Mouse (Mus musculus) midbrain, embryonic 12.5 days (tissue): ENCODE results near the gene Tmem108. TPM values are rescaled to one million over a fixed set of nuclear protein-coding genes. Genes with fewer than 3 reads are reported as not detected.

ENCODE experiments used
- ATAC-seq: fragments of 200-750 bp; cut with Nextera tagmentation; 2 replicates; pipeline ENCODE4 v1.8.0; 2017; ENCODE audit warnings: low read depth, moderate TSS enrichment, moderate library complexity; ENCODE audit not compliant: low FRiP score
- H3K27ac ChIP-seq: fragments of 300-500 bp; sonication (generic); replicated peaks from 2 replicates; pipeline ENCODE4 v1.5.1; 2016; ENCODE audit warnings: mild to moderate bottlenecking
- H3K27me3 ChIP-seq: fragments of 300-500 bp; sonication (generic); 2 replicates; pipeline ENCODE4 v1.6.1; 2016; ENCODE audit warnings: mild to moderate bottlenecking
- H3K36me3 ChIP-seq: fragments of 300-500 bp; sonication (generic); 2 replicates; pipeline ENCODE4 v1.6.1; 2016
- H3K4me1 ChIP-seq: fragments of 300-500 bp; sonication (generic); 2 replicates; pipeline ENCODE4 v1.6.1; 2016
- H3K4me2 ChIP-seq: fragments of 300-500 bp; sonication (generic); replicated peaks from 2 replicates; pipeline ENCODE4 v1.6.1; 2016; ENCODE audit warnings: mild to moderate bottlenecking, moderate library complexity
- H3K4me3 ChIP-seq: fragments of 300-500 bp; sonication (generic); 2 replicates; pipeline ENCODE4 v1.5.1; 2016; ENCODE audit warnings: mild to moderate bottlenecking
- H3K9ac ChIP-seq: fragments of 300-500 bp; sonication (generic); replicated peaks from 2 replicates; pipeline ENCODE4 v1.6.1; 2016; ENCODE audit warnings: mild to moderate bottlenecking, moderate library complexity
- H3K9me3 ChIP-seq: fragments of 300-500 bp; sonication (generic); 2 replicates; pipeline ENCODE4 v1.6.1; 2016; ENCODE audit warnings: mild to moderate bottlenecking
- WGBS: fragments of 180-500 bp; shearing (Covaris S2); methylation state at CpG from one replicate; pipeline ENCODE4 v1.1.7; 2016; 5-methylcytosine and 5-hydroxymethylcytosine counted together
- polyA plus RNA-seq: library from polyadenylated mRNA; unstranded; fragments of >200 nt; fragmentation: Nextera tagmentation; extraction: Ambion mirVana; gene quantifications from 2 replicates; pipeline ENCODE4 v1.2.1, GENCODE M21; 2016

Tmem108 gene
- polyA plus RNA-seq, 1 experiment from 2014 or later, result 14.0 TPM

DNA sequence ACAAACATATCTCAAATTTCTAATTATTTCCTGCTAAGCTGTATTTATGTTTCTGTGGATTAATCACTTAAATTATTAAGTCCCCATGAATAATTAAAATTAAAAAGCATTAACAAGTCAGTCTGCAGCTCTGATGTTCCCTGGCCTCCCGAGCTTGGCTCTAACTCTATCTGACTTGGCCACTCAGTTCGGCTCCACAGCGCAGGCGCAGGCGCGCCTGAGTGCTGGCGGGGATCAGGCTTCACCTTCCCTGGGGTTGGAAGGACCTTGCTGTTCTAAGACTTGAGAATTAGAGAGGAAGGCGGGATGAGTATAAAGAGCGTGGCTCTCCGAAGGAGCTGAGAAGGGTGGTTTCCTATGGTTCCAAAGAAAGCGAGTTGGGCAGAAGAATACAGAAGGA lies 41.6 kb downstream of the Tmem108 start:
- peaks cover 3% of the 10 kb centered on the region; the same call in 1 of the 2 replicates for H3K4me1 ChIP-seq
- 94% methylated on average over 11 of the region's 11 CpGs for WGBS
- no peak overlapping the region for H3K27ac ChIP-seq
- no peaks in the 10 kb centered on the region for H3K36me3 ChIP-seq
- no peak overlapping the region for H3K9ac ChIP-seq
- ATAC-seq, result no peak
- no peak overlapping the region for H3K4me3 ChIP-seq
- no peaks in the 10 kb centered on the region for H3K27me3 ChIP-seq
- H3K9me3 ChIP-seq, result no peaks in the 10 kb centered on the region
- no peak overlapping the region for H3K4me2 ChIP-seq

DNA sequence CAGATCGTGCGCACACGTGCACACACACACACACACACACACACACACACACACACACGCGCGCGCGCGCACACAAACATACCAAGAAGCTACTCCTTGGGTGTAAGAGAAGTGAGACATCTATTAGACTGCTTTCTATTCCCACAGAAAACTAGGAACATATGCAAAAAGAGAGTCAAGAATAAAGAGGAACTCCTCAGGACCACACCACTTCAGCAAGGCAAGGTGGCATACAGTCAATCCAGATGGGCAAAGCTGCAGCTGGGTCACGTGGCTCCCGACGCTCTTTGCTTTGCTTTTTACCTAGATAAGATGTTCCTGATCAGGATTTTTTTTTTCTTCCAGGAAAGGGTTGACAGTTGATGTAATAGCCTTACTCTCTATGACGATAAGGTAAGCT lies 45.6 kb downstream of the Tmem108 start:
- 93% methylated on average over 13 of the region's 13 CpGs for WGBS
- Histone ChIP-seq H3K4me2 (no peak overlapping the region), H3K27me3 (no peaks in the 10 kb centered on the region), H3K4me3 (no peak overlapping the region), H3K27ac (no peak overlapping the region), H3K4me1 (peaks cover 5% of the 10 kb centered on the region; the same call in 1 of the 2 replicates), H3K36me3 (no peaks in the 10 kb centered on the region), H3K9ac (no peak overlapping the region), H3K9me3 (no peaks in the 10 kb centered on the region)
- ATAC-seq, result no peak

DNA sequence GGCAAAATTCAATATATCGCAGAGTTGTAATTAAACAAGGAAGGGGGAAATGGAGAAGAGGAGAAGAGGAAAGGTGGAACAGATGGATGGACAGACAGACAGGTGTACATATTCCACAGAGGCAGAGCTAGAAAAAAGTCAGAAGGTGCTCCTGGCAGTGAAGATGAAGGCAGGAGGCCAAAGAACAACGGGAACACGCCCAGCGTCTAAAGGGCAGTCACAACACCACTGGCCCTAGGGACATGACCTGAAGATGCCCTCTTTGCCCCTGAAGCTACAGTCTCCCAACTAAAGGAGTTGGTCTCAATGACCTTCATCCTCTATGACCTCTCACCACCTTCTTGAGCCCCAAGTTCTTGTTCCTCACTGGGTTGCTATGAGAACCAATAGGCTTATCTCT lies 46.3 kb downstream of the Tmem108 start:
- H3K36me3 ChIP-seq, result no peaks in the 10 kb centered on the region
- H3K27ac ChIP-seq, result no peak overlapping the region
- no peaks in the 10 kb centered on the region for H3K27me3 ChIP-seq
- H3K9me3 ChIP-seq, result no peaks in the 10 kb centered on the region
- no peak overlapping the region for H3K4me2 ChIP-seq
- 94% methylated on average over 4 of the region's 4 CpGs for WGBS
- peaks cover 5% of the 10 kb centered on the region; the same call in 1 of the 2 replicates for H3K4me1 ChIP-seq
- ATAC-seq, result no peak
- no peak overlapping the region for H3K4me3 ChIP-seq
- H3K9ac ChIP-seq, result no peak overlapping the region

DNA sequence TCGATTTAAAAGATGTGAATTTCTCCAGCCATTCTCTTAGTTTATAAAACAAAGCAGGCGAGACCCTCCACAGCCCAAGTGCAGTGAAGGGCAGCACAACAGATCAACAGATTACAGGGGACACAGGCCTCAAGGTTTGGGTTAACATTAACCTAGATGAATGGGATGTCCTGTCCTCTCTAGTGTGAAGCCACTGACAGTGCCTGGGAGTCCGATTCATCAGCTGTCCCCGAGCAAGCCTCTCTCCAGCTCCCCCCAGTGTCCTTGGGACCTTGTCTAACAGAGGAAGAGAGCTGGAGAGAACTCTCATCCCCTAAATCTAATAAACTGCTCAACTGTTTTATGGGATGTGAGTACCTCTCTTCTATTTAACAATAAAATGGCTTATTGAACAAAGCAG lies 48.4 kb downstream of the Tmem108 start:
- Histone ChIP-seq H3K4me3 (no peak overlapping the region), H3K4me2 (no peak overlapping the region), H3K4me1 (peaks cover 5% of the 10 kb centered on the region; the same call in 1 of the 2 replicates), H3K36me3 (no peaks in the 10 kb centered on the region), H3K9me3 (no peaks in the 10 kb centered on the region), H3K27ac (no peak overlapping the region), H3K27me3 (no peaks in the 10 kb centered on the region), H3K9ac (no peak overlapping the region)
- ATAC-seq, result no peak
- 81% methylated on average over 4 of the region's 4 CpGs for WGBS

DNA sequence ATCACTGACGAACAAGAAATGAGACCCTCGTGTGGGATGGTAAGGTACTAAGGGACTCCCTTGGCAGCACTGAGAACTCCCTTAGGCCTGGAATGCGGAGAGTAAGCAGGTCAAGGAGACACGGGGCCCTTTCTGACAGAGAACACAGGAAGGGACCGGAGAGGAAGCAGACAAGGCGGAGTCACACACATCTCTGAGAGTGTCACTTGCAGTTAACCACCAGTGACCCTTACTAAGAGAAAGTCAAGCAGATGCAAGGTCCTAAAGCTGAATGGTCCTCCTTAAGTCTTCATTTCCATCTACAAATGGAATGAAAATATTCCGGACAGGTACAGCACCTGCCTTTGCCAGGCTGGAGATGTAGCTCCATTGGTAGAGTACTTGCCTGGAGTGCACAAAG lies 48.9 kb downstream of the Tmem108 start:
- Histone ChIP-seq H3K36me3 (no peaks in the 10 kb centered on the region), H3K4me2 (no peak overlapping the region), H3K27me3 (no peaks in the 10 kb centered on the region), H3K9ac (no peak overlapping the region), H3K4me1 (peaks cover 5% of the 10 kb centered on the region; the same call in 1 of the 2 replicates), H3K4me3 (no peak overlapping the region), H3K27ac (no peak overlapping the region), H3K9me3 (no peaks in the 10 kb centered on the region)
- ATAC-seq, result no peak
- WGBS, result 84% methylated on average over 7 of the region's 7 CpGs

DNA sequence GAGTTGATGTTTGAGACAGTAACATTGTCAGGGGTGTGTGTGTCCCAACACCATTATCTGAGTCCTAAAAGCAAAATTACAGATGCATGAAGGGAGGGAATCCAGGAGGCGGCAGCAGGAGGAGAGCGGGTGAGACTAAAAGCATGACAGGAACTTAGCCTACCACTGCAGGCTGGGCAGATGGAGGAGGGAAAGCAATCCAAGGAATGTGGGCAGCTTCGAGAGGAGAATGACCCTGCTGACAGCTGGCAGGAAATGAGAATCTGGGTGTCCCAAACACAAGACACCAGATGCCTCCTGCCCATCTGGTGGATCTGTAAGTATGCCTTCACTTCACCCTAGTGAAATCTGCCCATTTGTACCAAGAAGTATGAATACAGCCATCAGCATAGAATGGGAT lies 51.9 kb downstream of the Tmem108 start:
- no peak for ATAC-seq
- Histone ChIP-seq H3K9me3 (no peaks in the 10 kb centered on the region), H3K36me3 (no peaks in the 10 kb centered on the region), H3K27ac (no peak overlapping the region), H3K27me3 (no peaks in the 10 kb centered on the region), H3K4me1 (peaks cover 5% of the 10 kb centered on the region; the same call in 1 of the 2 replicates), H3K4me3 (no peak overlapping the region), H3K4me2 (no peak overlapping the region), H3K9ac (no peak overlapping the region)
- WGBS, result 59% methylated on average over 3 of the region's 3 CpGs

DNA sequence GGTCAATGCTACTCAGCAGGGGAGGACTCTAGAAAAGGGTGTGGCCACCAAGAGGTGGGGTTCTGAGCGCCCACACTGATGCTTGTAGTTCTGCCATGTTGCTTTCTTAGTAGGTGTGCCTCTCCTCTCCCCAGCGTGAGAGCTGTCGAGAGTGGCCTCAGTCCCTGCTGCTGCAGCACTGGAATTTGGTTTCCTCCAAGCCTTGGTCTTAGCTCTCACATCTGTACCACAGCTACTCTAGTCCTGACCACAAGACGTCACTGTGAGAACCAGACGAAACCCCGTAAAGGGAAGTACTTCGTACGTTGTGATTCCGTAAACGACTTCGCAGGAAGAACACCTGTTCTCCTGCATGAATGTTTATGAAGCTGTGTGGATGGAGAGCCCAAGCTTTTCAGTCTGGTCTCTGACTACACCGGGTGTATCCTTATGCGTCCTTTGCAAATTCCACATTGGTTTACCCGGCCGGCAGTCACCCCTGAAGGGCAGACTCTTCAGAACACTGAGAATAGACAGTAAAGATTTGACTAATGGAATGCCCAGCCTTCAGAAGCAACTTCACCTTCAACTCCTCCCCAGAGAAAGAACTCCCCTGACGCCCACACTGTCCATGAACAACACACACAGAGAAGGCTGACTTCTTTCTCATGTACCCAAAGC lies 53.0 kb downstream of the Tmem108 start:
- ATAC-seq, result no peak
- H3K4me1 ChIP-seq, result peaks cover 5% of the 10 kb centered on the region; the same call in 1 of the 2 replicates
- WGBS, result 83% methylated on average over 16 of the region's 16 CpGs

DNA sequence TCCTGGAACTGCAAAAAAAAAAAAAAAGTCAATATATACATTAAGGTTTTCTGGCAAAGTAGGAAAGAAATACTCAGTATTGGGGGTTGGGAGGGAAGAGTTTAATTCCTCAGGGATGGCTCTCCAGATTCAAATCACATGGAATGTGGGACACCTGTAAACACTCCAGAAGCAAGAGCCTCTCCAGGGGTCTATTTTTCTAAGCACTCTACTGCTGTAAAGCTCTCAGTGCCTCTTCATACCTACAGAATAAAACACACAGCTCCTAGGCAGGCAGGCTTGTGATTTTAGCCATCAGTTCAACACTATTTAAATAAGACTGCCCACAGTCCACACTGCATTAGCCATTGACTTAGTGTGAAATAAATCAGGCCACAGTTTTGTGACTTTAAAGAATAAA lies 53.8 kb downstream of the Tmem108 start:
- ATAC-seq, result no peak

More for the DNA sequence above, 53.0 kb downstream of the Tmem108 start:
- Histone ChIP-seq H3K36me3 (no peaks in the 10 kb centered on the region), H3K27me3 (no peaks in the 10 kb centered on the region), H3K4me3 (no peak overlapping the region), H3K27ac (no peak overlapping the region), H3K4me2 (no peak overlapping the region), H3K9me3 (no peaks in the 10 kb centered on the region), H3K9ac (no peak overlapping the region)

DNA sequence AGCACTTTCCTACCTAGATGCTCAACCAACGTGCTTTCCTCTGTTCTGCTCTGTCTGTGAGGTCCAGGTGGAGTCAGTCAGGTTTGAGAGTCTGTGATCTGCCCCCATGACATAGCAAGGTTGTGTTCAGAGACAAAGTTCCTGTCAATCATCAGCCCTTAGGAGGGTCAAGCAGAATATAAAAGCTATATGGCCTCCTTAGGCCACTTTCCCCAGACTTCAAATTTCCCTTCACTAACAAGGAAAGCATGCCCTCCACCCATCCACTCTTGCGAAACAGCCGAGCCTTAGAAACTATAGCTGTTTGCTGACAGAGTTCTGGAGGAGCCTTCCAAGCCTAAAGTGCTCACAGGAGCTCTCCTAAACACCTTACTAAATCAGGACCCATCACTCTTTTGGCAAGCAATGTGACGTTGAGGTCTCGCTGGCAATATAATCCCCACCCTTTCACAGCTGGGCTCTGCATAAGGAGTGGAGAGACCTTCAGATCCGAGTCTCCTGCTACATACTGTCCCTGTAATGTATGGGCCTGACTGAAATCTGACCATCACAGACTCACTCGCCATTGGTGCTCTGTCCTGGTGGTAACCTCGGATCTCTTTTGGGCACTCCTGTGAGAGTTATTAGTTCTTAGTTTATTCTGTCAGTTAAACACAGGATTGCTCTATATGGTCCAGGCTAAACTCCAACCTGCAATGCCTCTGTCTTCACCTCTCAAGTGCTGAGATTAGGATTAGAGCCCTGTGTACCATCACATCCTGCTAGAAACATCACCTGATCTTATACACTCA lies 54.4 kb downstream of the Tmem108 start:
- H3K4me2 ChIP-seq, result no peak overlapping the region
- no peaks in the 10 kb centered on the region for H3K27me3 ChIP-seq
- H3K4me3 ChIP-seq, result no peak overlapping the region
- no peak overlapping the region for H3K27ac ChIP-seq
- H3K4me1 ChIP-seq, result peaks cover 5% of the 10 kb centered on the region; the same call in 1 of the 2 replicates
- ATAC-seq, result no peak
- H3K36me3 ChIP-seq, result no peaks in the 10 kb centered on the region
- no peak overlapping the region for H3K9ac ChIP-seq
- 84% methylated on average over 8 of the region's 8 CpGs for WGBS
- no peaks in the 10 kb centered on the region for H3K9me3 ChIP-seq

More for the DNA sequence above, 53.8 kb downstream of the Tmem108 start:
- H3K27me3 ChIP-seq, result no peaks in the 10 kb centered on the region
- H3K4me3 ChIP-seq, result no peak overlapping the region
- H3K9me3 ChIP-seq, result no peaks in the 10 kb centered on the region
- H3K36me3 ChIP-seq, result no peaks in the 10 kb centered on the region
- no peak overlapping the region for H3K9ac ChIP-seq
- no peak overlapping the region for H3K4me2 ChIP-seq
- peaks cover 5% of the 10 kb centered on the region; the same call in 1 of the 2 replicates for H3K4me1 ChIP-seq
- H3K27ac ChIP-seq, result no peak overlapping the region

DNA sequence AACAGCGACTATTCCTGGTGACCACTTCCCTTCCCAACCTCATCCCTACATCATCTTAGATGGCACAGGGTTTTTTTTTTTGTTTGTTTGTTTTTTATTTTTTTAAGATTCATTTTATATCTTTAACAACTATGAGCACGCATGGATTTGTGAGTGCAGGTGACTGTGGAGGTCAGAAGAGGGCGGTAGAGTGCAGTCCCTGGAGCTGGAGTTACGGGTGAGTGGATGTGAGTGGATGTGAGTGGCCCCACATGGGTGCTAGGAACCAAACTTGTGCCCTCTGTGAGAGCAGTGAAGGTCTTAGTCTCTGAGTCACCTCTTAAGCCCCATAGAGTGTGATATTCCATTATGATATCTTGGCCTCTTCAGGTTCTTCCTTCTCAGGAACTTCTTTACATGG lies 55.9 kb downstream of the Tmem108 start:
- Histone ChIP-seq H3K27ac (no peak overlapping the region), H3K4me3 (no peak overlapping the region), H3K27me3 (no peaks in the 10 kb centered on the region), H3K4me1 (peaks cover 4% of the 10 kb centered on the region; the same call in 1 of the 2 replicates), H3K9me3 (no peaks in the 10 kb centered on the region), H3K4me2 (no peak overlapping the region), H3K36me3 (no peaks in the 10 kb centered on the region), H3K9ac (no peak overlapping the region)
- no peak for ATAC-seq
- 89% methylated on average over 4 of the region's 4 CpGs for WGBS

DNA sequence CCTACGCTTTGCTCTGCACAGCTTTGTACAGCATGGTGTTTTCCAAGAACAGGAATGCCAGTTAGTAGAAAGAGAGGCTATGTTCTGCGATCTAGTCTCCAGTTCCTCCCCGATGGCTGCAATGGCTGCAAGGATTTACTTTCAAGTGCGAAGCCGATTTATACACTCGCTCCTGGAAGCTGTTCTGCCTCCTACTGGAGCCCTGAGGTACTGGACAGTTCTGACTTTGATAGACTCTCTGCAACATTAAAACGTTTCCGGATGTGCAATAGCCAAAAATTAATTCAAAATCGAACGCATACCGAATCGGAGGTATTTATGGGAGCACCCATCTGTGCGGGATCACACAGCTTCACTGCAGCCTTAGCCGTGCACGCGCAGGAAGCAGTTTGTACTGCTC lies 58.6 kb downstream of the Tmem108 start:
- H3K27me3 ChIP-seq, result no peaks in the 10 kb centered on the region
- no peak overlapping the region for H3K27ac ChIP-seq
- no peaks in the 10 kb centered on the region for H3K36me3 ChIP-seq
- WGBS, result 88% methylated on average over 16 of the region's 16 CpGs
- H3K9me3 ChIP-seq, result no peaks in the 10 kb centered on the region
- H3K4me1 ChIP-seq, result peaks cover 4% of the 10 kb centered on the region; the same call in 1 of the 2 replicates
- no peak overlapping the region for H3K4me2 ChIP-seq
- H3K4me3 ChIP-seq, result no peak overlapping the region
- ATAC-seq, result no peak
- no peak overlapping the region for H3K9ac ChIP-seq

DNA sequence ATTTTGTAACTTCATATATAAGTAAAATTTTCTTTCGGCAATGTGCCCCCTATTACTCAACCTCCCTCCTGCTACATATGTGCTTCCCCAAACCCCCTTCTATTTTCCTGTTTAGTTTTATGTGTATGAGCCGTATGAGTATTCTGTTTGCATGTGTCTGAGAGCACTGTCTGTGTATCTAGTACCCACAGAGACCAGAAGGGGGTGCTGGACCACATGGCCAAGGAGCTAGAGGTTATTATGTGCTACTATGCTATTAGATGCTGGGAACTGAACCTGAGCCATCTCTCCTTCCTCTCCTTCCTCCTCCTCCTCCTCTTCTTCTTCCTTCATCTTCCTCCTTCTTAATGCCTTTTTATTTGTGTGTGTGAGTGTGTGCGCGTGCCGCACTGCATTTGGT lies 59.2 kb downstream of the Tmem108 start:
- no peaks in the 10 kb centered on the region for H3K36me3 ChIP-seq
- no peaks in the 10 kb centered on the region for H3K27me3 ChIP-seq
- peaks cover 4% of the 10 kb centered on the region; the same call in 1 of the 2 replicates for H3K4me1 ChIP-seq
- 89% methylated on average over 5 of the region's 5 CpGs for WGBS
- H3K9me3 ChIP-seq, result no peaks in the 10 kb centered on the region
- no peak for ATAC-seq
- H3K4me2 ChIP-seq, result no peak overlapping the region
- no peak overlapping the region for H3K9ac ChIP-seq
- H3K27ac ChIP-seq, result no peak overlapping the region
- H3K4me3 ChIP-seq, result no peak overlapping the region
